Mouse (Mus musculus) hindbrain, embryonic 16.5 days (tissue): ENCODE measurements around the gene Col5a2. TPM values are rescaled to one million over a fixed set of nuclear protein-coding genes. Genes with fewer than 3 reads are reported as not detected.

Source experiments
- polyA plus RNA-seq: library from polyadenylated mRNA; unstranded; fragments of >200 nt; fragmentation: Nextera tagmentation; extraction: Ambion mirVana; gene quantifications from 2 replicates; pipeline ENCODE4 v1.2.1, GENCODE M21; 2015

Col5a2 gene
- polyA plus RNA-seq, 1 experiment from 2014 or later = 9.3 TPM

Other genes with a start within 250 kb of the Col5a2 start
- 183 and 299 TPM in 2 replicates for gene Col3a1, start 191.7 kb downstream of the Col5a2 start, polyA plus RNA-seq